Mouse (Mus musculus): Measurements from ENCODE around the gene Syngr3. TPM values are rescaled to one million over a fixed set of nuclear protein-coding genes. Genes with fewer than 3 reads are reported as not detected.
"Not testable (repeated sequence)": the region's sequence is repeated elsewhere in the genome, so short reads cannot be mapped to it uniquely, and the experiment has no call there.

The Syngr3 gene
- total and polyA plus RNA-seq, 3 experiments, result 0.15 to 0.68 TPM; not detected in 1

DNA sequence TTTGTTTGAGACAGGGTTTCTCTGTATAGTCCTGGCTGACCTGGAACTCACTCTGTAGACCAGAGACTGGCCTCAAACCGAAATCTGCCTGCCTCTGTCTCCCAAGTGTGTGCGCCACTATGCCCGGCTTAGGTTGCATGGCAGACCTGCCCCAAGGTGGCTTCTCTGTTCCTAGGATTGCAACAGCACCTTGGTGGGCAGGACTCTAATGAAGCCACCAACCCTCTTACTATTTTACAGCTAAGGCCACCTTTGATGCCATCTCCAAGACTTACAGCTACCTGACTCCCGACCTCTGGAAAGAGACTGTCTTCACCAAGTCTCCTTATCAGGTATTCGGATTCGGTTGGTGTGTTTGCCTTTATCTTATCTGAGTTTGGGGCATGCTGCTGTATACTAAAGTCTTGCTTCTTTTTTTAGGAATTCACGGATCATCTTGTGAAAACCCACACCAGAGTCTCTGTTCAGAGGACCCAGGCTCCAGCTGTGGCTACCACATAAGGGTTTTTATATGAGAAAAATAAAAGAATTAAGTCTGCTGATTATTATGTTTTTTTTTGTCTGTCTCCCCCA is 31.7 kb upstream of the Syngr3 start:
- not testable (repeated sequence) for H3K9me3 ChIP-seq (replicated peaks; ENCODE audit: insufficient read depth, low read length); H3K27me3 ChIP-seq (ENCODE audit: control insufficient read depth in 1 of 2, insufficient read depth in 2 of 2, low read length in 2 of 2)
- peak; percentile 57 for DNase-seq (ENCODE audit: low read depth, low spot score)
- H3K79me2 ChIP-seq (ENCODE audit: control insufficient read depth, insufficient read depth, low read length, poor library complexity), result peaks cover 51% of the 10 kb centered on the region
- peak overlapping the region; percentile 65 for H3K27ac ChIP-seq (ENCODE audit: control insufficient read depth, low read depth, low read length)
- peak overlapping the region; percentile 79 for H3K9ac ChIP-seq (ENCODE audit: control insufficient read depth, low read depth, low read length, poor library complexity, severe bottlenecking)
- peaks cover 5 to 15% of the 10 kb centered on the region in 2 experiments; a peak in 3 of 4 replicates for H3K36me3 ChIP-seq (ENCODE audit: control insufficient read depth in 1 of 2, insufficient read depth in 2 of 2, low read length in 2 of 2)
- peaks cover 0 to 14% of the 10 kb centered on the region in 2 experiments; a peak in 3 of 4 replicates for H3K4me1 ChIP-seq (ENCODE audit: control insufficient read depth in 1 of 2, insufficient read depth in 2 of 2, low read length in 2 of 2)
- TF ChIP-seq EP300 (IDR thresholded peaks at IDR 0.05; ENCODE audit: low read depth in 1 of 2, low read length in 2 of 2) (peak in 1 of 2 experiments; percentile 44; a peak in 1 of 4 replicates), GATA1 (IDR thresholded peaks at IDR 0.05; ENCODE audit: low read depth, low read length) (peak; percentile 79), MXI1 (IDR thresholded peaks at IDR 0.05; ENCODE audit: low read depth, low read length) (peak; percentile 49; the same call in 1 of the 2 replicates), MYC (IDR thresholded peaks at IDR 0.05; ENCODE audit: low read depth, low read length) (0 out of 2 replicates have a peak, but pooled peaks have one; percentile 33), TCF12 (IDR thresholded peaks at IDR 0.05; ENCODE audit: low read depth, low read length) (0 out of 2 replicates have a peak, but pooled peaks have one; percentile 26), ETS1 (IDR thresholded peaks at IDR 0.05; ENCODE audit: low read depth, low read length) (0 out of 2 replicates have a peak, but pooled peaks have one; percentile 19), SIN3A (IDR thresholded peaks at IDR 0.05; ENCODE audit: low read length) (peak; percentile 57; the same call in 1 of the 2 replicates), HCFC1 (IDR thresholded peaks at IDR 0.05; ENCODE audit: low read depth, low read length) (0 out of 2 replicates have a peak, but pooled peaks have one; percentile 12)
- H3K4me3 ChIP-seq (ENCODE audit: control insufficient read depth in 1 of 2, insufficient read depth in 1 of 2, low read depth in 2 of 2, low read length in 2 of 2), result peak overlapping the region; percentile 69 to 70

DNA sequence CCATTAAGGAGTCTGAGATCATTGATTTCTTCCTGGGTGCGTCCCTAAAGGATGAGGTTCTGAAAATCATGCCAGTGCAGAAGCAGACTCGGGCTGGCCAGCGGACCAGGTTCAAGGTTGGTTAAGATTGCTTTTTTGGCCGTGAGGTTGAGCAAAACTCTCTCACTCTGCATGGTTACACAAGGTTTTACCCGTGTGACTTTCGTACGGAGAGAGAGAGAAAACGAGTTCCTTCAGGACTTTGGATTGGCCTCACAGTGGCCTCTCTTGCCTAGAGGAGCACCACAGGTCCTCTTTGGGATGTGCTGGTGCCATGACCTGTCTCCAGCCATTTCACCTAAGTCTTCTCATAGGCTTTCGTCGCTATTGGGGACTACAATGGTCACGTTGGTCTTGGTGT is 30.9 kb upstream of the Syngr3 start:
- 0 out of 4 replicates have a peak, but pooled peaks of 1 of the 2 experiments have one; percentile 35 for TF ChIP-seq POLR2A (IDR thresholded peaks at IDR 0.05; ENCODE audit: control insufficient read depth in 1 of 2, insufficient read depth in 1 of 2, low read depth in 1 of 2, low read length in 2 of 2, poor library complexity in 1 of 2)
- H3K9ac ChIP-seq (ENCODE audit: control insufficient read depth, low read depth, low read length, poor library complexity, severe bottlenecking), result peak overlapping the region; percentile 86
- peaks cover 51% of the 10 kb centered on the region for H3K79me2 ChIP-seq (ENCODE audit: control insufficient read depth, insufficient read depth, low read length, poor library complexity)
- peak; percentile 50 for DNase-seq (ENCODE audit: low read depth, low spot score)
- peaks cover 5 to 13% of the 10 kb centered on the region in 2 experiments; a peak in 3 of 4 replicates for H3K36me3 ChIP-seq (ENCODE audit: control insufficient read depth in 1 of 2, insufficient read depth in 2 of 2, low read length in 2 of 2)
- peaks cover 0 to 10% of the 10 kb centered on the region in 2 experiments; a peak in 2 of 4 replicates for H3K4me1 ChIP-seq (ENCODE audit: control insufficient read depth in 1 of 2, insufficient read depth in 2 of 2, low read length in 2 of 2)
- H3K9me3 ChIP-seq (replicated peaks; ENCODE audit: insufficient read depth, low read length); H3K27me3 ChIP-seq (ENCODE audit: control insufficient read depth in 1 of 2, insufficient read depth in 2 of 2, low read length in 2 of 2): not testable (repeated sequence)
- peak overlapping the region; percentile 36 to 70 for H3K4me3 ChIP-seq (ENCODE audit: control insufficient read depth in 1 of 2, insufficient read depth in 1 of 2, low read depth in 2 of 2, low read length in 2 of 2)
- H3K27ac ChIP-seq (ENCODE audit: control insufficient read depth, low read depth, low read length), result peak overlapping the region; percentile 87

DNA sequence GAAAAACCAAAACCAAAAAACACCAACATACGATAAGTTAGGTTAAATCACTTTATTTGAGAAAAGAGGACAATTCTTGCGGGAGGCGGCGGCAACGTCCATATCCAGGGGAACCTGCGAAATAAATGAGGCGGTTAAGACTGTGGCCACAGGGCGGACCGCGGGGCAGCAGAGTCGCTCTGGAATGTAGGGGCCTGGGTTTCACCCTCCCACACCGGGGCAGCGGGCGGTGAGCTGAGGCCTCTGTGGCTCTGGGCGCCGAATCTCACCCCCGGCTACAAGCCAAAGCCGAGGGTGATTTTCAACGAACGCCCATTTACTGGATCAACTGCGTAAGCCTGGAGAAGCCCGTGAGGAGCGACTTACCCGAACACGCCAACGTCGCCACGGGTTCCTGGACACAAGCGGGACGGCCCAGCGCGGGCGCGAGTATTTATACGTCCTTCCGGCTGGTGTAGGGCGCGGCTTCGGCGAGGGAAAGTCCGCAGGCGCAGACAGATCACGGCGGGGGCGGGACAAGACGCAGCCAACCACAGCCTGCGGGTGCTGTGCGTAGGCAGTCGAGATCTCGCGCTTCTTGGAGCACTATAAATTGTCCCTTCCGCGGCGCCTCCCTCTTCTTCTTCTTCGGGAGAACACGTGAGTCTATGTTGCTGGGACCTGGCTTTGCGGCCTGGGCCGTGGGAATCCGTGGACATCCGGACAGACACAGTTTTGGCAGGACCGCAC is 29.9 kb upstream of the Syngr3 start:
- H3K27ac ChIP-seq (ENCODE audit: control insufficient read depth, low read depth, low read length), result peak overlapping the region; percentile 87
- H3K36me3 ChIP-seq (ENCODE audit: control insufficient read depth in 1 of 2, insufficient read depth in 2 of 2, low read length in 2 of 2), result peaks cover 5 to 11% of the 10 kb centered on the region in 2 experiments; a peak in 3 of 4 replicates
- peak; percentile 99 for DNase-seq (ENCODE audit: low read depth, low spot score)
- H3K9ac ChIP-seq (ENCODE audit: control insufficient read depth, low read depth, low read length, poor library complexity, severe bottlenecking), result peak overlapping the region; percentile 98
- no peaks in the 10 kb centered on the region for H3K9me3 ChIP-seq (replicated peaks; ENCODE audit: insufficient read depth, low read length)
- no peaks in the 10 kb centered on the region for H3K27me3 ChIP-seq (ENCODE audit: control insufficient read depth in 1 of 2, insufficient read depth in 2 of 2, low read length in 2 of 2)
- peak overlapping the region; percentile 69 to 98 for H3K4me3 ChIP-seq (ENCODE audit: control insufficient read depth in 1 of 2, insufficient read depth in 1 of 2, low read depth in 2 of 2, low read length in 2 of 2)
- peaks cover 51% of the 10 kb centered on the region for H3K79me2 ChIP-seq (ENCODE audit: control insufficient read depth, insufficient read depth, low read length, poor library complexity)
- peaks cover 0 to 10% of the 10 kb centered on the region in 2 experiments; a peak in 2 of 4 replicates for H3K4me1 ChIP-seq (ENCODE audit: control insufficient read depth in 1 of 2, insufficient read depth in 2 of 2, low read length in 2 of 2)
- TF ChIP-seq BHLHE40 (IDR thresholded peaks at IDR 0.05; ENCODE audit: borderline replicate concordance, low read depth, low read length), result no peak
- peak; percentile 68 for TF ChIP-seq USF1 (IDR thresholded peaks at IDR 0.05; ENCODE audit: low read depth, low read length)
- peak; percentile 98 for TF ChIP-seq POLR2AphosphoS5 (IDR thresholded peaks at IDR 0.05; ENCODE audit: borderline replicate concordance, low read depth, low read length)
- no peak for TF ChIP-seq MAFK (IDR thresholded peaks at IDR 0.05; ENCODE audit: borderline replicate concordance, low read depth, low read length)
- peak; percentile 76 for TF ChIP-seq NRF1 (IDR thresholded peaks at IDR 0.05; ENCODE audit: insufficient read depth, low read depth, low read length, poor library complexity, severe bottlenecking)
- TF ChIP-seq HCFC1 (IDR thresholded peaks at IDR 0.05; ENCODE audit: low read depth, low read length), result peak; percentile 95
- TF ChIP-seq RAD21 (IDR thresholded peaks at IDR 0.05; ENCODE audit: low read depth, low read length), result no peak
- no peak for TF ChIP-seq MYB (IDR thresholded peaks at IDR 0.05; ENCODE audit: low read depth, low read length)
- no peak for TF ChIP-seq SMC3 (IDR thresholded peaks at IDR 0.05; ENCODE audit: low read depth, low read length)
- TF ChIP-seq MEF2A (IDR thresholded peaks at IDR 0.05; ENCODE audit: extremely low read depth, insufficient replicate concordance, low read depth, low read length, poor library complexity, severe bottlenecking), result no peak
- peak; percentile 100 for TF ChIP-seq NELFE (IDR thresholded peaks at IDR 0.05; ENCODE audit: low read depth, low read length)
- peak; percentile 77 to 98 for TF ChIP-seq POLR2A (IDR thresholded peaks at IDR 0.05; ENCODE audit: control insufficient read depth in 1 of 2, insufficient read depth in 1 of 2, low read depth in 1 of 2, low read length in 2 of 2, poor library complexity in 1 of 2)
- TF ChIP-seq MAZ (IDR thresholded peaks at IDR 0.05; ENCODE audit: low read depth, low read length), result no peak
- TF ChIP-seq KAT2A (conservative IDR thresholded peaks at IDR 0.05; ENCODE audit: low read depth, low read length), result peak; percentile 72
- TF ChIP-seq POLR2AphosphoS2 (IDR thresholded peaks at IDR 0.05; ENCODE audit: low read length), result peak; percentile 99
